Mouse (Mus musculus) MEL (cell line): ENCODE measurements around the gene Hs1bp3.

Source experiments
- GABPA ChIP-seq: IDR thresholded peaks from 2 replicates; pipeline ENCODE4 v1.6.1; 2012; ENCODE audit warnings: low read depth, mild to moderate bottlenecking, inconsistent platforms, low read length, improper control_type of control experiment, moderate library complexity
- NELFE ChIP-seq: IDR thresholded peaks from 2 replicates; pipeline ENCODE4 v1.6.1; 2011; ENCODE audit warnings: low read depth, low read length, improper control_type of control experiment
- POLR2A ChIP-seq, 2 experiments: IDR thresholded peaks; 2 replicates each; pipeline ENCODE4 v1.6.1; 2011 to 2012; ENCODE audit warnings: low read length in 2 of 2, mild to moderate bottlenecking in 2 of 2, control low read depth in 1 of 2, improper control_type of control experiment in 1 of 2, low read depth in 1 of 2, moderate library complexity in 1 of 2; ENCODE audit not compliant: control insufficient read depth in 1 of 2, insufficient read depth in 1 of 2, poor library complexity in 1 of 2

- no peak for TF ChIP-seq GABPA
- TF ChIP-seq NELFE: no peak
- TF ChIP-seq POLR2A (IDR thresholded peaks at IDR 0.05; ENCODE audit: control insufficient read depth in 1 of 2, insufficient read depth in 1 of 2, low read depth in 1 of 2, low read length in 2 of 2, poor library complexity in 1 of 2): no peak
Measured at GRCm38 (mm10) chr12:8365336-8365735, 52.1 kb downstream of the Hs1bp3 start.
